Mouse (Mus musculus) spleen, adult 2 months (tissue): ENCODE data around the gene Golga5. TPM values are rescaled to one million over a fixed set of nuclear protein-coding genes. Genes with fewer than 3 reads are reported as not detected.

Experiments used
- DNase-seq, 2 experiments: peaks; one replicate each; pipeline versions ENCODE4 v3.0.0 to v3.0.0-alpha.2; 2012 to 2021; ENCODE audit warnings: low spot score in 2 of 2, low read depth in 1 of 2
- H3K27ac ChIP-seq: fragments of 200-500 bp; 2 replicates; pipeline ENCODE4 v1.5.1; 2012; ENCODE audit warnings: low read length, inconsistent platforms; ENCODE audit not compliant: insufficient read depth
- H3K27me3 ChIP-seq: fragments of 200-500 bp; 2 replicates; pipeline ENCODE4 v1.6.1; 2012; ENCODE audit warnings: mild to moderate bottlenecking, moderate library complexity, low read length, inconsistent platforms; ENCODE audit not compliant: control insufficient read depth, insufficient read depth
- H3K36me3 ChIP-seq: fragments of 200-500 bp; 2 replicates; pipeline ENCODE4 v1.6.1; 2012; ENCODE audit warnings: mild to moderate bottlenecking, low read length, inconsistent platforms; ENCODE audit not compliant: control insufficient read depth, insufficient read depth
- H3K4me1 ChIP-seq: fragments of 200-500 bp; 2 replicates; pipeline ENCODE4 v1.6.1; 2011; ENCODE audit warnings: inconsistent platforms; ENCODE audit not compliant: control insufficient read depth, insufficient read depth, insufficient read length
- H3K4me3 ChIP-seq: fragments of 200-500 bp; 2 replicates; pipeline ENCODE4 v1.5.1; 2011; ENCODE audit warnings: mild to moderate bottlenecking, inconsistent platforms; ENCODE audit not compliant: insufficient read depth, insufficient read length; ENCODE audit errors: extremely low read depth
- CTCF ChIP-seq: fragments of 200-500 bp; IDR thresholded peaks from 2 replicates; pipeline ENCODE4 v1.5.1; 2011; ENCODE audit warnings: mild to moderate bottlenecking, inconsistent platforms; ENCODE audit not compliant: insufficient read depth, insufficient read length, insufficient replicate concordance; ENCODE audit errors: extremely low read depth
- POLR2A ChIP-seq: fragments of 200-500 bp; IDR thresholded peaks from 2 replicates; pipeline ENCODE4 v1.6.1; 2011; ENCODE audit warnings: low read depth, low read length, inconsistent platforms
- WGBS: fragments of 180-500 bp; shearing (Covaris S2); methylation state at CpG from one replicate; pipeline ENCODE4 v1.1.7; 2018; 5-methylcytosine and 5-hydroxymethylcytosine counted together
- polyA plus RNA-seq: library from polyadenylated mRNA; depleted of rRNA; stranded (reverse); fragments of >200 nt; gene quantifications from 2 replicates; pipeline ENCODE4 v1.2.3, GENCODE M21; 2012

Golga5 gene
- polyA plus RNA-seq, 1 experiment, result 6.9 TPM

GRCm38 (mm10) chr12:102443676-102444075 lies 25.3 kb upstream of the Golga5 start:
- WGBS, result 69% methylated on average over 5 of the region's 5 CpGs
- DNase-seq, result no peak
- TF ChIP-seq CTCF (no peak), POLR2A (no peak)
- H3K4me1 ChIP-seq, result peaks cover 10% of the 10 kb centered on the region; the same call in 1 of the 2 replicates
- no peaks in the 10 kb centered on the region for H3K36me3 ChIP-seq
- H3K27me3 ChIP-seq, result no peaks in the 10 kb centered on the region
- no peak overlapping the region for H3K4me3 ChIP-seq
- H3K27ac ChIP-seq, result no peak overlapping the region

DNA sequence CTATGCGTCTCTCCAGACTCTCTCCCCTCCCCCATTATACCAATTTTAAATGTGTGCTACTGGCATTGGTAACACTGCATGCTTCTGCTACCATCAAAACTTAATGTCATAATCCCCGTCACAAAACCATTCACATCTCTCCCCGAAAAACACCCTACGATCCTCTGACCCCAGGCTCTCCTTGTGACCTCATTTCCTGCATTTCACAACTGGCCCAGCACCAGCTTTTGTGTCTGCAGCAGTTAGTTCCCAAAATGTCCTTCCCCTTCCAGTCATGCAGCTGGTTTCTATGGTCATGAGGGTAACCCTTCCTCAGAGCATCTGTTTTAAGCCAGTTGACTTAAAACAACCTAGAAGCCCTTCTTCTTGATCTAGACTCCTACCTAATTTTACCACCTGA lies 23.5 kb upstream of the Golga5 start:
- H3K27ac ChIP-seq, result peak overlapping the region; percentile 55; the same call in 1 of the 2 replicates
- H3K27me3 ChIP-seq, result no peaks in the 10 kb centered on the region
- WGBS, result 29% methylated on average over 4 of the region's 4 CpGs
- no peaks in the 10 kb centered on the region for H3K36me3 ChIP-seq
- no peak overlapping the region for H3K4me3 ChIP-seq
- H3K4me1 ChIP-seq, result peaks cover 17% of the 10 kb centered on the region
- no peak for TF ChIP-seq CTCF
- TF ChIP-seq POLR2A, result no peak
- DNase-seq, result no peak

DNA sequence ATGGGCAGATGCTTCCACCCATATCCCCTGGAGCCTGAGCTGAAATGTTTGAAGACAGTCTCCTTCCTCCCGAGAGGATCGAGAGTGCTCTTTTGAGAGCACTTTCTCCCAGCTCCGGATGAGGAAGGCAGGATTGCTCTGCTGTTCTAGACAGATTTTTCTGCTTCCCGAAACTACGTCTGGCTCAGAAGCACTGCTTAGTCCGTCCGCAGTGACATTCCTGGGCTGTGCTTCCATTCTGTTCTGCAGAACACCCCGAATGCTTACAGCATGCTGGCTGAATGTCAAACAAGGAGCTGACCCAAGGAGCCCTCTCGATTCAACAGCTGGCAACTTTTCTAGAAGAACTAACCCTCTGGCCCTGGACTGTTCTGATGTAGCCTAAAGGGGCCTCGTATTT lies 18.5 kb upstream of the Golga5 start:
- Histone ChIP-seq H3K27ac (peak overlapping the region; percentile 88), H3K4me1 (peaks cover 30% of the 10 kb centered on the region), H3K27me3 (no peaks in the 10 kb centered on the region), H3K36me3 (no peaks in the 10 kb centered on the region), H3K4me3 (no peak overlapping the region)
- no peak for TF ChIP-seq CTCF
- TF ChIP-seq POLR2A, result no peak
- no peak for DNase-seq
- WGBS, result 31% methylated on average over 10 of the region's 10 CpGs

DNA sequence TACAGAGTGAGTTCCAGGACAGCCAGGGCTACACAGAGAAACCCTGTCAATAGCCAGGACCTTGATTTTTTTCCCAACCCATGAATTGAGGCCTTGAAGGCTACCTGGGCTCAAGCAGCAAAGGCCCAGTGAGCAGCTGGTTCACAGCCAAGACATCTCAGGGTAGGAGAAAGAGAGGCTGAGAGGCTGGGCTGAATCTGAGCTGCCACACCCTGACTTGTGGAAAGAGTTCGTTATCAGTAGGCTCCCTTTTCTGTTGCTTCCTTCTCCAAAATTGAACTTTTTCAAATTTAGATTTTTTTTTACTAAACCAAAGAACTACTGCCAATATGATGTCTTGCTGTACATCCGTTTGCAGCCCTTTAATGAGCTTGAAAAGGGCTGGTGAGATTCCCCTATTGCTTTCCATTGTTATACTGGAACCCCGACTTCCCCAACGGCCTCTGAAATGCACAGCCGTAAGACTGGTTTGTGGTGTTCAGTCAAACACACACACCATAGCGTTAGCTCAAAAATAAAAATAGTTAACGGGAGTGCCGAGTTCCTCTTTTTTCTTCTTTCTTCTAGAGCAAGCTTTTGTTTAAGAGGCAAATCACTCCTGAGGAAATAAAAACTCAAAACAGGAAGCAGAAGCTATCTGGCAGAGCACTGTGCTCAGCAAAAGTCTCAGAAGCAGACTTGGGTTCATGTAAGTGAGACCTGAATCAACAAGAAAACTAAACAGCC lies 17.6 kb upstream of the Golga5 start:
- no peaks in the 10 kb centered on the region for H3K36me3 ChIP-seq
- H3K27me3 ChIP-seq, result no peaks in the 10 kb centered on the region
- DNase-seq, result peak; percentile 48 to 79
- peak overlapping the region; percentile 88 for H3K27ac ChIP-seq
- peaks cover 36% of the 10 kb centered on the region for H3K4me1 ChIP-seq
- 1% methylated on average over 8 of the region's 8 CpGs for WGBS
- TF ChIP-seq POLR2A, result no peak
- no peak for TF ChIP-seq CTCF
- no peak overlapping the region for H3K4me3 ChIP-seq

GRCm38 (mm10) chr12:102453581-102453980 lies 15.4 kb upstream of the Golga5 start:
- 30% methylated on average over 6 of the region's 6 CpGs for WGBS
- peak overlapping the region; percentile 87 for H3K27ac ChIP-seq

DNA sequence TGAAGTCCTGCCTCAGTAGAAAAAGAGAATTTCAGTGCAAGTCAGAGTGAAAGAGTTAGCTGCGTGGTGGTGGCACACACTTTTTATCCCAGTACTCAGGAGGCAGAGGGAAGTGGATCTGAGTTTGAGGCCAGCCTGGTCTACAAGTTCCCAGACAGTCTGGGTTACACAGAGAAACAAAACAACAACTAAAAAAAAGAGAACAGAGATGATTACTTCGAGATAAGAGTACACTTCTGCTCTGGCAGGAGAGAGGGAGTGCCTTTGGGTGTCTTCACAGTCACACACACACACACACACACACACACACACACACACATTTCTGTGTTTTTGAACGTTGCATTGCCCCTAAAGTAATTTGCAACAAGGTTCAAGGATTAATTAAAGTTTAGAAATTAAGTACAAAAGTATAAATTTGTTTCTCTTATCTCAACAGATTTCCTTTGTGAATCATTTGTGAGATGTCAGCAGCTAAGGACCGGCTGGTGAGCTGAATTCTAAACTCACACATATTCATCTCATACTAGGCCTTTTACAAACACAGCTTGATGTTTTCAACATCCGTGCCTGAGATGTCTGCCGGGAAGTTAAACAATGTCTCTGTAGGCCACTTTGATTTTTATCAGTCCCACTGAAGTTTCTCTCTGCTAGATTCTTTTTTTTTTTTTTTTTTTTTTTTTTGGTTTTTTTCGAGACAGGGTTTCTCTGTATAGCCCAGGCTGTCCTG lies 12.3 kb upstream of the Golga5 start:
- Histone ChIP-seq H3K4me3 (no peak overlapping the region), H3K27ac (peak overlapping the region; percentile 51), H3K36me3 (no peaks in the 10 kb centered on the region), H3K27me3 (no peaks in the 10 kb centered on the region), H3K4me1 (peaks cover 18% of the 10 kb centered on the region; the same call in 1 of the 2 replicates)
- TF ChIP-seq POLR2A (no peak), CTCF (no peak)
- DNase-seq, result no peak
- 42% methylated on average over 7 of the region's 7 CpGs for WGBS

More at GRCm38 (mm10) chr12:102453581-102453980, 15.4 kb upstream of the Golga5 start:
- no peaks in the 10 kb centered on the region for H3K36me3 ChIP-seq
- H3K4me1 ChIP-seq, result peaks cover 36% of the 10 kb centered on the region
- H3K4me3 ChIP-seq, result no peak overlapping the region
- DNase-seq, result peak; percentile 56 to 83
- TF ChIP-seq POLR2A (no peak), CTCF (no peak)
- H3K27me3 ChIP-seq, result no peaks in the 10 kb centered on the region

DNA sequence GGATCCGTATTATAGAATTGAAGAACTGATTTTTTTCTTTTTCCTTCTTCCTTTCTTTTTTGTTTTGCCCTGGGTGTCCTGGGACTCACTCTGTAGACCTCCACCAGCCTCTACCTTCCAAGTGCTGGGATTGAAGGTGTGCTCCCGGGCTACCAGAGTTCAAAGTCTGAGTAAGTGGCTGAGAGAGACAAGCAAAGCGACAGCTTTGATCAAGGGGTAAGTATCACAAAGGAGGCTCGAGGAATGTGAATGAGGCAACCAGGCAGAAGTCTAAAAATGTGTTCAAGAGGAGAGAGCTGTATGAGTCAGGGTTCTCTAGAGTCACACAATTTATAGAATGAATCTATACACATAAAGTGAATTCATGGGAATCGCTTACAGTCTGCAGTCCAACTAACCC lies 8.9 kb upstream of the Golga5 start:
- Histone ChIP-seq H3K4me1 (peaks cover 10% of the 10 kb centered on the region; the same call in 1 of the 2 replicates), H3K27me3 (no peaks in the 10 kb centered on the region), H3K4me3 (no peak overlapping the region), H3K36me3 (no peaks in the 10 kb centered on the region), H3K27ac (no peak overlapping the region)
- no peak for DNase-seq
- WGBS, result 87% methylated on average over 5 of the region's 5 CpGs
- TF ChIP-seq CTCF, result no peak
- TF ChIP-seq POLR2A, result no peak
